Mouse (Mus musculus) stomach, embryonic 16.5 days (tissue): ENCODE measurements around the gene Phka2. TPM values are rescaled to one million over a fixed set of nuclear protein-coding genes. Genes with fewer than 3 reads are reported as not detected.

Experiments used
- ATAC-seq: fragments of 200-750 bp; cut with Nextera tagmentation; 2 replicates; pipeline ENCODE4 v1.8.0; 2017; ENCODE audit warnings: moderate number of reproducible peaks, moderate TSS enrichment; ENCODE audit not compliant: insufficient read depth, low FRiP score
- H3K27ac ChIP-seq: fragments of 300-500 bp; sonication (generic); 2 replicates; pipeline ENCODE4 v1.5.1; 2014; ENCODE audit warnings: low read length
- H3K27me3 ChIP-seq: fragments of 300-500 bp; sonication (generic); 2 replicates; pipeline ENCODE4 v1.6.1; 2014; ENCODE audit warnings: low read length, control low read depth, mixed read lengths; ENCODE audit not compliant: control insufficient read depth, insufficient read depth
- H3K36me3 ChIP-seq: fragments of 300-500 bp; sonication (generic); 2 replicates; pipeline ENCODE4 v1.6.1; 2014; ENCODE audit warnings: low read length; ENCODE audit not compliant: control insufficient read depth, insufficient read depth
- H3K4me1 ChIP-seq: fragments of 300-500 bp; sonication (generic); 2 replicates; pipeline ENCODE4 v1.6.1; 2014; ENCODE audit warnings: low read length, control low read depth, mixed read lengths; ENCODE audit not compliant: control insufficient read depth, insufficient read depth
- H3K4me2 ChIP-seq: fragments of 300-500 bp; sonication (generic); 2 replicates; pipeline ENCODE4 v1.6.1; 2014; ENCODE audit warnings: low read depth, low read length, mixed read lengths
- H3K4me3 ChIP-seq: fragments of 300-500 bp; sonication (generic); replicated peaks from 2 replicates; pipeline ENCODE4 v1.5.1; 2014; ENCODE audit warnings: mild to moderate bottlenecking, low read length
- H3K9ac ChIP-seq: fragments of 300-500 bp; sonication (generic); 2 replicates; pipeline ENCODE4 v1.6.1; 2014; ENCODE audit warnings: low read length
- H3K9me3 ChIP-seq: fragments of 300-500 bp; sonication (generic); replicated peaks from 2 replicates; pipeline ENCODE4 v1.6.1; 2016; ENCODE audit warnings: low read length, control low read depth; ENCODE audit not compliant: control insufficient read depth
- WGBS: fragments of 180-500 bp; shearing (Covaris S2); extraction: QIAGEN DNeasy Blood & Tissue Kit; methylation state at CpG from one replicate; pipeline ENCODE4 v1.1.7; 2014; 5-methylcytosine and 5-hydroxymethylcytosine counted together
- polyA plus RNA-seq: library from polyadenylated mRNA; unstranded; fragments of >200 nt; fragmentation: Nextera tagmentation; extraction: Ambion mirVana; gene quantifications from 2 replicates; pipeline ENCODE4 v1.2.1, GENCODE M21; 2015

The Phka2 gene
- polyA plus RNA-seq, 1 experiment from 2014 or later, result 15.4 TPM

DNA sequence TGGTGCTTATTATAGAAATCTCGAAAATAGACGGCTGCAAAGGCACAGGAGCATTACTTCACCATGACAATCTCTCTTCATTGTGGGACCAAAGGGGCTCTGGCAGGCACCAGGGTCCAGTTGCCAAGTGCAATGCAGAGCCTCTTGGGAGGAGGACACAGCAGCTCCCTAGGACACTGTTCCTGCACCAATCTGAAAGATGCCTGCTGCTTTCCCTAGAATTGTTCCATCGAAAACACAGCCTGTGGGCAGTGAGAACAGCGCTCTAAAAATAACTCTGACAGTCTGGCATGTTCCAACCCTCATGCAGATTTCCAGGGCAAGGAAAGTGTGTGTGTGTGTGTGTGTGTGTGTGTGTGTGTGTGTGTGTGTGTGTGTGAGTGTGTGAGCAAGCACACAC, 86.6 kb downstream of the Phka2 start:
- H3K4me2 ChIP-seq, result no peak overlapping the region
- no peak overlapping the region for H3K4me3 ChIP-seq
- no peaks in the 10 kb centered on the region for H3K4me1 ChIP-seq
- 89% methylated on average over 4 of the region's 4 CpGs for WGBS
- H3K9ac ChIP-seq, result no peak overlapping the region
- no peak overlapping the region for H3K27ac ChIP-seq
- H3K36me3 ChIP-seq, result no peaks in the 10 kb centered on the region
- no peak for ATAC-seq
- H3K9me3 ChIP-seq, result no peaks in the 10 kb centered on the region
- H3K27me3 ChIP-seq, result no peaks in the 10 kb centered on the region

- H3K4me2 ChIP-seq, result no peak overlapping the region
- H3K9ac ChIP-seq, result no peak overlapping the region
- no peak overlapping the region for H3K27ac ChIP-seq
- no peaks in the 10 kb centered on the region for H3K9me3 ChIP-seq
- H3K4me1 ChIP-seq, result no peaks in the 10 kb centered on the region
- WGBS, result 96% methylated on average over 7 of the region's 7 CpGs
- H3K4me3 ChIP-seq, result no peak overlapping the region
- H3K36me3 ChIP-seq, result no peaks in the 10 kb centered on the region
- no peak for ATAC-seq
- no peaks in the 10 kb centered on the region for H3K27me3 ChIP-seq
Measured at GRCm38 (mm10) chrX:160590147-160590546, 88.2 kb downstream of the Phka2 start.

DNA sequence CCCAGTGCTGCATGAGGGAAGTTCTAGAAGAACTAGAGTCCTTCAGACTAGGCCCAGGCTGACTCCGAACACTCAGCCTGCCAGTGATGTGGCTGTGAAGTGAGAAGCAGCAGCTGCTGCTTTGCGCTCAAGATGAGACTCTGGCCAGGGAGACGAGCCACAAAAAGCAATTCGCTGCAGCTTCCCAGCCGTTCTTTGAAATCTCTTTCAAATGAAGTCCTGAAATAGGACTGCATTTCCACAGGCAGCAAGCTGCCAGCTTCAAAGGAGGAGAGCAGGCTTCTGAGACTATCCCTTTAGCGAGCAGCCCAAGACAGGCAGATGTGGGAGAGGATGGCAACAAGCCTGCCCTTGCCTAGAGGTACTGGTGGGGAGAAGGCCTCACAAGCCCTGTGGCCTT, 91.0 kb downstream of the Phka2 start:
- Histone ChIP-seq H3K9ac (no peak overlapping the region), H3K4me2 (no peak overlapping the region), H3K4me3 (no peak overlapping the region), H3K27ac (no peak overlapping the region), H3K36me3 (no peaks in the 10 kb centered on the region), H3K27me3 (no peaks in the 10 kb centered on the region), H3K9me3 (no peaks in the 10 kb centered on the region), H3K4me1 (no peaks in the 10 kb centered on the region)
- 75% methylated on average over 6 of the region's 6 CpGs for WGBS
- ATAC-seq, result no peak

DNA sequence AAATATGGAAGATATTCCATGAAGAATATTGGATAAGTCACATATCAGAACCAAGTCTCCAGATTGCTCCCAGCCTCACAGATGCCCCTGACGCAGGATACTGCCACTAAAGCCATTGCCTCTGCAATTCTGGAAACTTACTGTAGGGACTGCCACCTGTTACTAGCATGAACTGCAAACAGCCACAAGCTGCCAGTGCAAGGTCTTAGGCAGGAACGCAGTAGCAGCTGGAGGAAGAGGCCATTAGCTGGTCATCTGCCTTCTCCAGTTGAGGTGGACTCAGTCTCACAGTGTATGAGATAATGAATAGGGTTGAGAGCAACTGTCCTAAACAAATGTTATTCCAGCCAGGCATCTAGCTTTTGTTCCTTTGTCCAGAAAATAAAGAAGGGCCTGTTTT, 96.1 kb downstream of the Phka2 start:
- 75% methylated on average over 2 of the region's 2 CpGs for WGBS
- Histone ChIP-seq H3K27ac (no peak overlapping the region), H3K9ac (no peak overlapping the region), H3K36me3 (no peaks in the 10 kb centered on the region), H3K9me3 (no peaks in the 10 kb centered on the region), H3K4me1 (peaks cover 12% of the 10 kb centered on the region; the same call in 1 of the 2 replicates), H3K4me3 (no peak overlapping the region), H3K4me2 (no peak overlapping the region), H3K27me3 (no peaks in the 10 kb centered on the region; the same call in 1 of the 2 replicates)
- no peak for ATAC-seq

DNA sequence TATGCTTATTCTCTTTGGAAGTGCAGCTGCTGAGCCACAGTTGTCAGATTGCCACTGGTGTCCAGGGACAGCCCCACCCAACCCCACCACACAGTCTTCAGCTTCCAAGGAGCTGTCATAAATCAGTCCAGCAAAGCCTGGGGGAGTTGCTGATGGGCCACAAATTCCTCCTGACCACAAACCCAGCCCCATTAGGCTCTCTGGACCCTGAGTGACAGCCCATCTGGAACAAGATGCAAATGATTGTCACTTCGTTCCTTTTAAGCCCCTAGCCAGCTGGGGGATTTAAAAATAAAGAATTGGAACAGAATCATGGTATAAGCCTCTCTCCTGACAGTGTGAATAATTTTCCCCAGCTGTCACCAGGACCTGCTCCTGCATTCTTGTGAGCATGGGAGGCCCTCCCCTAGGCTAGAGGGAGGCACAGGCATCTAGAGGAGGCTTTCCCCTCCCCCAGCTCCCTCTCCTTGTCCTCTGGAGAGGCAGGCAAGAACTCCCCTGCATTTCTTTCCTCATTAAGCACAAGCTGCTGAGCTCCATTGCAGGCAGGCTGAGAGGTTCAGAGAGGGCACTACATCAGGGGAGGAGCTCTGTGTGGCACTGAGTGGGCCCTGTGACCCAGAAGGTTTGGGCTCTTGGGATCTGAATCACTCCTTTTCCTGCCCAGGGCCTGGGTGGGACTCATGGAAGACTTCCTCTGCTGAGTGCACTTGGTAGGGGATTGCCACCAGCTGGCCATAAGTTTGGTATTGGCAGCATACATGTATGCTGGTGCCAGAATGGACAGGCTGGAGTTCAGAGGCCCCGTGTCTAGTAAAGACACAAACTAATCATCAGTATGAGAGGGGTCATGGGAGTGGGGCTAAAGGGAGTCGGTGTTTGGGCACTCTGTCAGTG, 96.8 kb downstream of the Phka2 start:
- peak; percentile 81 for ATAC-seq
- WGBS, result 24% methylated on average over 3 of the region's 3 CpGs

GRCm38 (mm10) chrX:160601053-160601452, 99.1 kb downstream of the Phka2 start:
- H3K4me2 ChIP-seq, result no peak overlapping the region
- no peaks in the 10 kb centered on the region for H3K36me3 ChIP-seq
- H3K27ac ChIP-seq, result no peak overlapping the region
- no peak for ATAC-seq
- peaks cover 15% of the 10 kb centered on the region for H3K4me1 ChIP-seq
- 18% methylated on average over 3 of the region's 3 CpGs for WGBS
- no peaks in the 10 kb centered on the region for H3K9me3 ChIP-seq
- no peak overlapping the region for H3K4me3 ChIP-seq
- no peak overlapping the region for H3K9ac ChIP-seq
- H3K27me3 ChIP-seq, result no peaks in the 10 kb centered on the region; the same call in 1 of the 2 replicates

More for the DNA sequence above, 96.8 kb downstream of the Phka2 start:
- Histone ChIP-seq H3K4me3 (no peak overlapping the region), H3K36me3 (no peaks in the 10 kb centered on the region), H3K4me2 (no peak overlapping the region), H3K9ac (no peak overlapping the region), H3K4me1 (peaks cover 12% of the 10 kb centered on the region; the same call in 1 of the 2 replicates), H3K27me3 (no peaks in the 10 kb centered on the region; the same call in 1 of the 2 replicates), H3K9me3 (no peaks in the 10 kb centered on the region), H3K27ac (no peak overlapping the region; the same call in 1 of the 2 replicates)

GRCm38 (mm10) chrX:160602770-160603169, 100.8 kb downstream of the Phka2 start:
- Histone ChIP-seq H3K4me3 (no peak overlapping the region), H3K4me1 (peaks cover 15% of the 10 kb centered on the region), H3K9ac (no peak overlapping the region), H3K4me2 (no peak overlapping the region), H3K36me3 (no peaks in the 10 kb centered on the region), H3K27me3 (no peaks in the 10 kb centered on the region; the same call in 1 of the 2 replicates), H3K27ac (no peak overlapping the region), H3K9me3 (no peaks in the 10 kb centered on the region)
- ATAC-seq, result no peak
- 43% methylated on average over 1 of the region's 1 CpGs for whole genome bisulfite sequencing

DNA sequence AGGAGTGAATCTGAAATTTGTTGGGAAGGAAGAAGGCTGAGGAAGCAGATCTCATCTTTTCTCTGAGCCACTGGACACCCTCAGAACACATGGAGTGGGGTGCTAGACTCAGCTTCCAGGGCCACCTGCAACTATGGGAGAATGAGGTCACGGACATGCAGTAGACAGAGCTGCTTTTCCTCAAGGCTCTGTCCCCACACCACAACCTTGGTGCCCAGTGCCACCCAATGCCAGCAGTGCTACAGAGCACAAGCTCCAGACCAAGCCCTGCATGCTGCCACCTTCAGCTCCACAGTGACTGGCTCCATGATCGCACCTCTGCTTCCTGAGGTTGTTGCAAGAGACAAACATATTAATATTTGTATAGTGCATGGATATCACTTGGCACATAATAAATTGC, 101.3 kb downstream of the Phka2 start:
- no peak for ATAC-seq
- Histone ChIP-seq H3K4me3 (no peak overlapping the region), H3K9ac (no peak overlapping the region), H3K9me3 (no peaks in the 10 kb centered on the region), H3K27me3 (no peaks in the 10 kb centered on the region; the same call in 1 of the 2 replicates), H3K36me3 (no peaks in the 10 kb centered on the region), H3K4me1 (peaks cover 15% of the 10 kb centered on the region), H3K27ac (no peak overlapping the region), H3K4me2 (no peak overlapping the region)
- WGBS, result 74% methylated on average over 2 of the region's 2 CpGs

GRCm38 (mm10) chrX:160603981-160604541, 102.1 kb downstream of the Phka2 start:
- Histone ChIP-seq H3K4me1 (peaks cover 10% of the 10 kb centered on the region), H3K4me3 (no peak overlapping the region), H3K4me2 (no peak overlapping the region), H3K36me3 (no peaks in the 10 kb centered on the region), H3K9ac (no peak overlapping the region), H3K27me3 (no peaks in the 10 kb centered on the region), H3K9me3 (no peaks in the 10 kb centered on the region), H3K27ac (no peak overlapping the region)
- ATAC-seq, result no peak; the same call in 1 of the 2 replicates
- WGBS, result 52% methylated on average over 6 of the region's 6 CpGs
